Mouse (Mus musculus) adrenal gland, adult 8-10 months (tissue): Measurements from ENCODE around the gene Acvr1b. TPM values are rescaled to one million over a fixed set of nuclear protein-coding genes. Genes with fewer than 3 reads are reported as not detected.

Experiments used
- DNase-seq: peaks from one replicate; pipeline ENCODE4 v3.0.0; 2022
- total RNA-seq, 4 experiments: library from RNA; stranded (reverse); gene quantifications; 2 replicates each; pipeline ENCODE4 v1.2.4; 2022

Gene Acvr1b
- total RNA-seq, 4 experiments from 2014 or later = 8.6 to 15.4 (median 12.1) TPM

DNA sequence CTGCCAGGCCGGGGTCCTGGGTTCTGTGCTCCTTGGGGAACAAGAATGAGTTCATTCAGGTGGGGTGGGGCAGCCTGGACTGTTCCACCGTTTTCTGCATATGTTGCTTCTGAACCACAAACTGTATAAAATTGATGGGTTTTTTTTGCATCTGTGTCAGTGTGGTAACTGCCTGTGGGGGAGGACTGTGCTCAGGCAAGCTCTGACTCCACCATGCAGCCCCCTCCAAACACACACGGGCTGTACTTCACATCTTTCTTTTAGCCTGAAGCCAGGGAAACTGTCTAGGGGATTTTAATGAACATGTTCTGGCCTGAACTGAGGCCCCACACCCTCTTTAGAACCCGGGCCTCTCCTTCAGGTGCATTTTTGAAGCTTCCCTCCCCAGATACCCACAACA, 58.7 kb downstream of the Acvr1b start:
- no peak for DNase-seq

DNA sequence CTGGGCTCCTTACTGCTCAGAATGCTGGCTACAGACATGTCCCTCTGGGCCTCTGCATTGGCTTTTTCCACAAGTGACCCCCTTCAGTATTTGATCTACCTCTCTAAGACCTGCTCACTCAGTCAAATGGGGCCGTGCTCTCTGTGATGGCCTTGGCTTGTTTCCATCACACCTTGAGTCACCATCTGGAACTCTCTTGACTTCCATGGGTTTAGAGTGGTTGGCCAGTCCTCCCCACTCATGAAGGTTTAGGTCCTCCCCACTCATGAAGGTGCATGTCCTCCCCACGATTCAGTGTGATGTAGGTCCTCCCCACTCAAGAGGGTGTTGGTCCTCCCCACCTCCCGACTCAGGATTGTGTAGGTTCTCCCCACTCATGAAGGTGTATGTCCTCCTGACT, 59.3 kb downstream of the Acvr1b start:
- DNase-seq = no peak

- DNase-seq = no peak
These were observed 59.9 kb downstream of the Acvr1b start for GRCm38 (mm10) chr15:101233641-101234275.

DNA sequence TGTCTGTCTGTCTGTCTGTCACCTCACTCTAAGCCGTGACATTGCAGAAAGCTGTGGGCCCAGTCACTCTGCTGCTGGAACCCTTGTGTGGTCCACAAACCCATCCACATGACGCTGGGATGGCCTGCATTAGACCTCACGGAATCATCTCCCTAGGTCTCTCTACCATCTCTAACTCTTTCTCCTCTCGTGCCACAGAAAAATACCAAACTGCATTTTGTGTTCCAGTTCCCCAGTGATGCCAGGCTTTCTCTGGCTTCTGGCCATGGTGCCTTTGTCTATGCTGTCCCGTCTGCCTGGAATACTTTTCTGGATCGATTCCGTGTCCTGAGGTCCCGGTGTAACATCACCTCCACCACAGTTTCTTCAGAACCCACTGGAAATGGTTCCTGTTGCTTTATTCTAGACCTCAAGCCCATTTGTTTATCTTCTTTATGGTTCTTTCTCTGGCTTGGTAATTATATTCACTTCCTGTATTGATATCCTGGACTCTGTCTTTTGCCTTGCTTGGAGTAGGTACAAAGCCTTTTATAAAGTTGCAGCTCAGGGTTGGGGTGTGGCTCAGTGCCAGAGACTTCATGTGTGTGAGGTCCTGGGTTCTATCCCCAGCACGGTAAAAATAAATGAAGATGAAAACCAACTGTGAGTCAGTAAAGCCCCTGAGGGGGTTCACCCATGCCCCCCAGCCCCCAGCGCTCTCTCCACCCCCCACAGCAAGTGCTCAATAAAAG, 60.9 kb downstream of the Acvr1b start:
- no peak for DNase-seq

DNA sequence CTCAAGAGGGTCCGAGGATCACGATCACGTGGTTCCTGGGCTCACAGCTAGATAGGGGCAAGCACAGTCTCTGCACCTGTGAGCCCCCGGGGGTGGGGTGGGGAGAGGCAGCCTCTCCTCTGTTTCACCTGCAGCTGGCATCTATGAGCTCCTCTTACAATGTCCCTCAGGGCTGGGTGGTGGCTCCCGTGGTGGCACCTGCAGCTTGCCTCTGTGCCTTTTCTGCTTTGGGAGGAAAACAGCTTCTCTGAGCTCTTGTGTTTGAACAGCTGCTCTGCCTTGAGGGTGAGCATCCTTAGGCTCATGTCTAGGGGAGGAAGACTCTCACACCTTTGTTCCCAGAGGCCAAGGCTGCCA, 61.5 kb downstream of the Acvr1b start:
- no peak for DNase-seq

DNA sequence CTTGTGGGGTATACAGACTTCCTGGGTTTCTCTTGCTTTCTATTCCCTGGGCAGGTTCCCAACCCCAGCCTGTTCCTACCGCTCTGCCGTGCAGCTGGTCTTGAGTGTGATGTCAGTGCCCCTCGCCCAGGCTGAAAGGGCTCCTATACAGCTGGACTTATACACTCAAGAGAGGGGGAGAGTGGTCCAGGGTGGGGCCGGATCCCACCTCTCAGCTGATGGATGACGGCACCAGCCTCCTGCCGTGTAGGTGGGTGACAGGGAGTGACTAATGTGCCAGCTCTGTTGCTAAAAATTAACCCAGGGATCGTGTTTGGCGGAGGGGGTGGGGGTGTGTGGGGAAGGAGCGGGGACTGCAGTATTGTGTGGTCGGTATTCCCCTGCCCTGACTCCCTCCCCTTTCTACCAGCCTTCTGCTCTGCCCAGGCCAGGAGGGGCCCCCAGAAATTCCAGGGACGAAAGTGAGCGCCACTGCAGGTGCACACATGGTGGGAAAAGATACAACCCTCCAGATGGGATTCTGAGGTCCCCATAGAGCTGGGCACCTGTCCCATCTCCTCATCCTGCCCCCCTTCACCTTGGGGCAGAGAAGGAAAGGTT, 62.0 kb downstream of the Acvr1b start:
- DNase-seq = no peak

DNA sequence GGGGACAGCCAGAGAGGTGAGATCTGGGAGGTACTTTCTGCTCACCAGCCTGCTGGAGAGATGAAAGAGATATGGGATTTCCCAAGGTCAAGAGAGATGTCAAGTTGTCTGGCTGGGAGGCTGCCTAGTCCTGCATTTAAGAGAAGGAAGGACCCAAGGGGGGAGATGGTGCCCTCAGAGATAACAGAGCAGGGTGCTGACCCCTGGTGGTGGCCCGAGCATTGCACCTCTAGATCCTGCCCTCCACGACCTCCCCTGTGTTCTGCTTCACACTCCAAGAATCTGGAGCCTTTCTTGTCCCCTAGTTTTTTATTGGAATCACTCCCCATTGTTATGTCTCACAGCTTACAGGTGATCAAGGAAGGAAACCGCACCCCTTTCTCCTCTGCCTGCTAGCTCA, 63.0 kb downstream of the Acvr1b start:
- no peak for DNase-seq

DNA sequence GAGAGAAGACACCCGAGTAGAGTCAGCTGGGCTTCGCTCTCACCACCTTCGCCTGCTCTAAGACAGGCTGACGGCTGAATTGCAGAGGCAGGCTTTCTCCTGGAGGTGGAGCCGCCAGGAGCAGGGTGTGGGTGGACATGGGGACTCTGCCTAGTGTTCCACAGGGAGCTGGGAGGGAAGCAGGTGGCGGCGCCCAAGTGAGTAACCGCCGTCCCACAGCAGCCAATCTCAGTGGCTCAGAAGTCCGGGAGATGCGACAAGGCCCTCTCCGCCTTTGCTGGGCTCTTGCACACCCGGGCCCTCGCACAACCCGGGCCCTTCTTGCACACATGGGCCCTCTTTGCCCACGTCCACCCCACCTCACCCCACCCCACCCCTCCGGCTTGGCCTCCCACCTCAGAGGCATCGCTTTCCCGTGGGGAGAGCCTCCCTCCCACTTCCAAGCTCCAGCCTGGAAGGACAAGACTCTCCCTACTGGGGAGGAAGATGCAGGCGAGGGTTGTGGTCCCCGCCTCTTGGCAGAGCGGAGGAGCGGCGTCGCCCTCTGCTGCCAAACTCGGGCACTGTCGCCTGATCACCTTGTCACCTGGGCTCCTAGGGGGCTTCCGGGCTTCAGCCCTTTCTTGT, 65.1 kb downstream of the Acvr1b start:
- DNase-seq = no peak

- no peak for DNase-seq
These were observed 66.0 kb downstream of the Acvr1b start for GRCm38 (mm10) chr15:101239821-101240220.

DNA sequence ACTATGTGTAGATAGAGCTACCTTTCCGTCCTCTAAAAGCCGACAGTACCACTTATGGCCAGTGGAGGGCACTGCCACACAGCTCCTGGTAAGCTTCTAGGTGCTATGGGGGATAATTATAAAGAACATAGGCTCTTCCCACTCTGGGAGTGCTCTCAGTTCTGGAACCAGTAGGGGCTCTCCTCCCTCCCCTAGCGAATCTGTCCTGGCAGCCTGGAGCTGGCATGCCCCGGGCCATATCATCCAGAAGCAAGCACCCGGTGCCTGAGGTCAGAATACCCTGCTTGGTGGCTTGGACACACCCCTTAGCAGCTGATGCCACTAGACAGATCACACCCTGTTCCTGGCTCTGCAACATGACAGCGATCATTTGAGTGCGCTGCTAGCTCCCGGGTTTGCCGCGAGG, 66.9 kb downstream of the Acvr1b start:
- DNase-seq = peak; percentile 79

- DNase-seq = no peak
These were observed 67.4 kb downstream of the Acvr1b start for GRCm38 (mm10) chr15:101241236-101241635.

- DNase-seq = no peak
These were observed 68.0 kb downstream of the Acvr1b start for GRCm38 (mm10) chr15:101241853-101242252.

GRCm38 (mm10) chr15:101242645-101243044, 68.8 kb downstream of the Acvr1b start:
- no peak for DNase-seq

DNA sequence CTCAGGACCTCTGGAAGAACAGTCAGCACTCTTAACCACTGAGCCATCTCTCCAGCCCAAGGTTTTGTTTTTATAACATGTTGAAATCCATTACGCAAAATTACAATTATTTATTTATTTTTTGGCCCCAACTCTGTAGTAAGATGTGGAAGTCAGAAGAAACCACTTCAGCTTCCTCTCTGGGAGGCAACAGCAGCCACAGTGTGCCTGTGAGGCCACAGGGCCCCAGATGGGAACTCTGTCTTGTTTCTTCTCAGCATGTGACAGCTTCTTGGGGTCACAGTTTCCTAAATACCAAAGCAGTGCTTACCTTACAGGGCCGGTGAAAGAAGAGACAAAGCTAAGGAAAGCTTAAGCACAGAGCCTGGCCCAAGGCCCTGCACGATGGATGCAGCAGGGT, 70.1 kb downstream of the Acvr1b start:
- no peak for DNase-seq

DNA sequence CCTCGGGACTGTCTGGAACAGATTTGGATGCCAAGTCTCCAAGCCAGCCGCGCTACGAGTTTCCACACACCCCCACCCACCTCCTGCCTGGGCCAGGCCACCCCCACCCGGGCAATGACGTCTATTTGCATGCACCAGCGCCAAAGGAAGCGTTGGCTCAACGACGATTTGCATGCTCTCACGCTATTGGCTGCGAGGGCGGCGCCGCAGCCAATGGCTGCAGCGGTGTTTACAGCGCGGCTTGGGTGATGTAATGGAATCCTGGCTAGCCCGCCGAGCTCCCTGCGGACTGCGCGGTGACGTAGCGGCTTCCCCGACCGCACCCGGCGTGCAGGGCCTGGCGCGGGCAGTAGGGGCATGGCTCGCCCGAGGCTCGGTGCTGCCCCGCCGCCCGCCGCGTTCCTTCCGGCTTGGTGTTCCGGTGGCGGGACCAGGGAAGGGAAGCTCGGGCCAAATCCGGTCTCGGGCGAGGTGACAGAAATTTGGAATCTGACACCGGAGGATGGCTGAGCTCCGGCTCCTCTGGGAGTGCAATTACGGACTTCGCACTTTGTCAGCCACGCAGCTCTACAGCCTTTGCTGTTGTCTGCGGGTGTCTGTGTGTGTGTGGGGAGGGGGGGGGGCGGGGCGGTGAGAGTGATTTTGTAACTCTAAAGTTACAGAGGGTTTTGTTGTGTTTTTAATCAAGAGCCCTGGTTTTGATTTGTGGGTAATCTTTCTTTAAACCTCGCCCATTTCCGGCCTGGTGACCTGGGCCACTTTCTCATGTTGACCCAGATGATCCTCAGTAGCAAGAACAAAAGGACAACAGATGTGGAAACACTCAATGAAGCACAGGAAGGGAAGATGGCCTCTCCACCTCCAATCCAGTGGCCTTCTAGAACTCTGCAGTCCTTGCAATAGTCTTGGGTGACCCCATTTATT, 72.6 kb downstream of the Acvr1b start:
- peak; percentile 98 for DNase-seq

DNA sequence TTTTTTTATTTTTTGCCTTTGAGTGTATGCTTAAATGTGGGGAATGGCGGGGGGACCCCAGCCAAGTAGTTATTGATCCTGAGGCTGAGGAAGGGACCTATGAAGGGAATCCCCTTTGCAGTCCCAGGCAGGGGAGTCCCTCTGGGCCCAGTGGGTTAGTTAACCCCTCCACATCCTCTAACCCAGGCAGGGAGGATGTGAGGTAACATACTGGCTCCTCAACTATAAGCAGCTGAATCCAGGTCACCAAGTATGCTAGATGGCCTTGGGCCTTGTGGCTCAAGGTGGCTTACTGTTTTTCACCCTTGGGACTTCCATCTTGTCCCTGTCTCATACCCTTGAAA, 73.3 kb downstream of the Acvr1b start:
- no peak for DNase-seq

- no peak for DNase-seq
These were observed 74.3 kb downstream of the Acvr1b start for GRCm38 (mm10) chr15:101248029-101248710.

GRCm38 (mm10) chr15:101250220-101250800, 76.4 kb downstream of the Acvr1b start:
- no peak for DNase-seq

DNA sequence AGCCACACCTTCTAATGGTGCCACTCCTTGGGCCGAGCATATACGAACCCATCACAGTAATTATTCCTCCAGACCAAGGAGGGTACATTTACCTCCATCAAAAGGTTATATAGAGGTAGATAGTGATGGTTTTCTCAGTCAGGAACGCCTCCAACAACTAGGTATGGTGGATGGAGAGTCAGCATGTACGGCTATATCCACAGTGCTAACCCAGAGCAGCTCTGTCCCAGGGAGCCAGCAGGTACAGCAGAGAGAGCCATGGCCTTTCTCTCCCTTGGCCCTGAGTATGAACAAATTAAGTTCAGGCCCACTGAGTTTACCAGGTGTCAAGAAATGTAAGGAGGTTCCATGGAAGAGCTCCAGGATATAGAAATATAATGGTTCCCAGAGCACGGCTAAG, 78.1 kb downstream of the Acvr1b start:
- DNase-seq = no peak

- no peak for DNase-seq
These were observed 78.7 kb downstream of the Acvr1b start for GRCm38 (mm10) chr15:101252614-101253013.

GRCm38 (mm10) chr15:101253563-101253885, 79.7 kb downstream of the Acvr1b start:
- no peak for DNase-seq
